Mouse (Mus musculus): ENCODE measurements around the gene Hsd11b1. TPM values are rescaled to one million over a fixed set of nuclear protein-coding genes. Genes with fewer than 3 reads are reported as not detected.

Gene Hsd11b1
- polyA plus RNA-seq, 1 experiment from 2014 or later = 1.6 TPM

GRCm38 (mm10) chr1:193301216-193302092, 37.6 kb upstream of the Hsd11b1 start:
- H3K9ac ChIP-seq (ENCODE audit: low read depth, low read length) = no peak overlapping the region
- H3K27ac ChIP-seq (ENCODE audit: low read depth, low read length) = no peak overlapping the region
- H3K27me3 ChIP-seq (ENCODE audit: control insufficient read depth, insufficient read depth, low read length) = no peaks in the 10 kb centered on the region
- H3K4me3 ChIP-seq (ENCODE audit: low read length) = no peak overlapping the region
- H3K4me1 ChIP-seq (ENCODE audit: control insufficient read depth, insufficient read depth, low read length) = no peaks in the 10 kb centered on the region
- WGBS = 69% methylated on average over 6 of the region's 6 CpGs
- H3K36me3 ChIP-seq (ENCODE audit: control insufficient read depth, insufficient read depth, low read length) = no peaks in the 10 kb centered on the region
- no peaks in the 10 kb centered on the region for H3K9me3 ChIP-seq (ENCODE audit: control insufficient read depth, low read length)
- H3K4me2 ChIP-seq (replicated peaks; ENCODE audit: low read depth, low read length) = no peak overlapping the region
- ATAC-seq (ENCODE audit: low FRiP score, low TSS enrichment) = 0 out of 2 replicates have a peak, but pooled peaks have one; percentile 24

GRCm38 (mm10) chr1:193299995-193300394, 36.1 kb upstream of the Hsd11b1 start:
- Histone ChIP-seq H3K4me3 (ENCODE audit: low read length) (no peak overlapping the region), H3K27me3 (ENCODE audit: control insufficient read depth, insufficient read depth, low read length) (no peaks in the 10 kb centered on the region), H3K9ac (ENCODE audit: low read depth, low read length) (no peak overlapping the region), H3K36me3 (ENCODE audit: control insufficient read depth, insufficient read depth, low read length) (no peaks in the 10 kb centered on the region), H3K27ac (ENCODE audit: low read depth, low read length) (no peak overlapping the region), H3K4me2 (replicated peaks; ENCODE audit: low read depth, low read length) (no peak overlapping the region), H3K9me3 (ENCODE audit: control insufficient read depth, low read length) (no peaks in the 10 kb centered on the region), H3K4me1 (ENCODE audit: control insufficient read depth, insufficient read depth, low read length) (no peaks in the 10 kb centered on the region)
- no peak for ATAC-seq (ENCODE audit: low FRiP score, low TSS enrichment)
- 37% methylated on average over 1 of the region's 1 CpGs for WGBS

GRCm38 (mm10) chr1:193298141-193298765, 34.4 kb upstream of the Hsd11b1 start:
- Histone ChIP-seq H3K27ac (ENCODE audit: low read depth, low read length) (no peak overlapping the region), H3K4me1 (ENCODE audit: control insufficient read depth, insufficient read depth, low read length) (no peaks in the 10 kb centered on the region), H3K36me3 (ENCODE audit: control insufficient read depth, insufficient read depth, low read length) (no peaks in the 10 kb centered on the region), H3K4me3 (ENCODE audit: low read length) (no peak overlapping the region), H3K9me3 (ENCODE audit: control insufficient read depth, low read length) (no peaks in the 10 kb centered on the region), H3K9ac (ENCODE audit: low read depth, low read length) (no peak overlapping the region), H3K4me2 (replicated peaks; ENCODE audit: low read depth, low read length) (no peak overlapping the region), H3K27me3 (ENCODE audit: control insufficient read depth, insufficient read depth, low read length) (no peaks in the 10 kb centered on the region)
- ATAC-seq (ENCODE audit: low FRiP score, low TSS enrichment) = no peak
- 84% methylated on average over 3 of the region's 3 CpGs for WGBS

- no peak overlapping the region for H3K4me3 ChIP-seq (ENCODE audit: low read length)
- H3K9me3 ChIP-seq (ENCODE audit: control insufficient read depth, low read length) = no peaks in the 10 kb centered on the region
- 82% methylated on average over 5 of the region's 5 CpGs for WGBS
- ATAC-seq (ENCODE audit: low FRiP score, low TSS enrichment) = no peak
- H3K27me3 ChIP-seq (ENCODE audit: control insufficient read depth, insufficient read depth, low read length) = no peaks in the 10 kb centered on the region
- H3K36me3 ChIP-seq (ENCODE audit: control insufficient read depth, insufficient read depth, low read length) = no peaks in the 10 kb centered on the region
- H3K9ac ChIP-seq (ENCODE audit: low read depth, low read length) = no peak overlapping the region
- no peaks in the 10 kb centered on the region for H3K4me1 ChIP-seq (ENCODE audit: control insufficient read depth, insufficient read depth, low read length)
- no peak overlapping the region for H3K4me2 ChIP-seq (replicated peaks; ENCODE audit: low read depth, low read length)
- no peak overlapping the region for H3K27ac ChIP-seq (ENCODE audit: low read depth, low read length)
These were observed 32.0 kb upstream of the Hsd11b1 start for GRCm38 (mm10) chr1:193295920-193296319.

- 82% methylated on average over 3 of the region's 3 CpGs for WGBS
- ATAC-seq (ENCODE audit: low FRiP score, low TSS enrichment) = no peak
- Histone ChIP-seq H3K36me3 (ENCODE audit: control insufficient read depth, insufficient read depth, low read length) (no peaks in the 10 kb centered on the region), H3K9me3 (ENCODE audit: control insufficient read depth, low read length) (no peaks in the 10 kb centered on the region), H3K4me2 (replicated peaks; ENCODE audit: low read depth, low read length) (no peak overlapping the region), H3K4me3 (ENCODE audit: low read length) (no peak overlapping the region), H3K9ac (ENCODE audit: low read depth, low read length) (no peak overlapping the region), H3K4me1 (ENCODE audit: control insufficient read depth, insufficient read depth, low read length) (no peaks in the 10 kb centered on the region), H3K27me3 (ENCODE audit: control insufficient read depth, insufficient read depth, low read length) (no peaks in the 10 kb centered on the region), H3K27ac (ENCODE audit: low read depth, low read length) (no peak overlapping the region)
These were observed 30.1 kb upstream of the Hsd11b1 start for GRCm38 (mm10) chr1:193293926-193294325.

GRCm38 (mm10) chr1:193293039-193293438, 29.2 kb upstream of the Hsd11b1 start:
- H3K36me3 ChIP-seq (ENCODE audit: control insufficient read depth, insufficient read depth, low read length) = no peaks in the 10 kb centered on the region
- no peak overlapping the region for H3K4me3 ChIP-seq (ENCODE audit: low read length)
- H3K9me3 ChIP-seq (ENCODE audit: control insufficient read depth, low read length) = no peaks in the 10 kb centered on the region
- no peak overlapping the region for H3K4me2 ChIP-seq (replicated peaks; ENCODE audit: low read depth, low read length)
- WGBS = 65% methylated on average over 2 of the region's 2 CpGs
- no peaks in the 10 kb centered on the region for H3K27me3 ChIP-seq (ENCODE audit: control insufficient read depth, insufficient read depth, low read length)
- ATAC-seq (ENCODE audit: low FRiP score, low TSS enrichment) = no peak
- no peak overlapping the region for H3K27ac ChIP-seq (ENCODE audit: low read depth, low read length)
- no peaks in the 10 kb centered on the region for H3K4me1 ChIP-seq (ENCODE audit: control insufficient read depth, insufficient read depth, low read length)
- H3K9ac ChIP-seq (ENCODE audit: low read depth, low read length) = no peak overlapping the region

- no peak overlapping the region for H3K9ac ChIP-seq (ENCODE audit: low read depth, low read length)
- H3K36me3 ChIP-seq (ENCODE audit: control insufficient read depth, insufficient read depth, low read length) = no peaks in the 10 kb centered on the region
- ATAC-seq (ENCODE audit: low FRiP score, low TSS enrichment) = no peak
These were observed 26.8 kb upstream of the Hsd11b1 start for GRCm38 (mm10) chr1:193290686-193291085.

GRCm38 (mm10) chr1:193289914-193290313, 26.0 kb upstream of the Hsd11b1 start:
- no peak for ATAC-seq (ENCODE audit: low FRiP score, low TSS enrichment)
- Histone ChIP-seq H3K4me2 (replicated peaks; ENCODE audit: low read depth, low read length) (no peak overlapping the region), H3K27me3 (ENCODE audit: control insufficient read depth, insufficient read depth, low read length) (no peaks in the 10 kb centered on the region), H3K4me3 (ENCODE audit: low read length) (no peak overlapping the region), H3K9ac (ENCODE audit: low read depth, low read length) (no peak overlapping the region), H3K4me1 (ENCODE audit: control insufficient read depth, insufficient read depth, low read length) (no peaks in the 10 kb centered on the region), H3K9me3 (ENCODE audit: control insufficient read depth, low read length) (no peaks in the 10 kb centered on the region), H3K27ac (ENCODE audit: low read depth, low read length) (no peak overlapping the region), H3K36me3 (ENCODE audit: control insufficient read depth, insufficient read depth, low read length) (no peaks in the 10 kb centered on the region)
- 84% methylated on average over 5 of the region's 5 CpGs for WGBS

More at GRCm38 (mm10) chr1:193290686-193291085, 26.8 kb upstream of the Hsd11b1 start:
- no peak overlapping the region for H3K4me2 ChIP-seq (replicated peaks; ENCODE audit: low read depth, low read length)
- H3K9me3 ChIP-seq (ENCODE audit: control insufficient read depth, low read length) = no peaks in the 10 kb centered on the region
- H3K4me1 ChIP-seq (ENCODE audit: control insufficient read depth, insufficient read depth, low read length) = no peaks in the 10 kb centered on the region
- no peak overlapping the region for H3K4me3 ChIP-seq (ENCODE audit: low read length)
- H3K27me3 ChIP-seq (ENCODE audit: control insufficient read depth, insufficient read depth, low read length) = no peaks in the 10 kb centered on the region
- no peak overlapping the region for H3K27ac ChIP-seq (ENCODE audit: low read depth, low read length)

GRCm38 (mm10) chr1:193289076-193289475, 25.2 kb upstream of the Hsd11b1 start:
- Histone ChIP-seq H3K27ac (ENCODE audit: low read depth, low read length) (no peak overlapping the region), H3K9me3 (ENCODE audit: control insufficient read depth, low read length) (no peaks in the 10 kb centered on the region), H3K9ac (ENCODE audit: low read depth, low read length) (no peak overlapping the region), H3K4me1 (ENCODE audit: control insufficient read depth, insufficient read depth, low read length) (no peaks in the 10 kb centered on the region), H3K4me3 (ENCODE audit: low read length) (no peak overlapping the region), H3K4me2 (replicated peaks; ENCODE audit: low read depth, low read length) (no peak overlapping the region), H3K36me3 (ENCODE audit: control insufficient read depth, insufficient read depth, low read length) (no peaks in the 10 kb centered on the region), H3K27me3 (ENCODE audit: control insufficient read depth, insufficient read depth, low read length) (no peaks in the 10 kb centered on the region)
- ATAC-seq (ENCODE audit: low FRiP score, low TSS enrichment) = no peak
- 90% methylated on average over 3 of the region's 3 CpGs for WGBS

Measured in kidney, embryonic 14.5 days (tissue).